Mouse (Mus musculus) brown adipose tissue, adult 24 weeks (tissue): ENCODE measurements at regions not wholly inside any gene's neighbourhood (a gene's known extent, or its start where the extent isn't known, plus 50 kb on each side); places are given as distances from the start of the nearest gene placed in this dataset.

Experiments
- H3K27ac ChIP-seq: fragments of 200-500 bp; replicated peaks from 2 replicates; pipeline ENCODE4 v1.5.1; 2012; ENCODE audit warnings: low read depth, mild to moderate bottlenecking, low read length
- H3K4me1 ChIP-seq: fragments of 200-500 bp; 2 replicates; pipeline ENCODE4 v1.6.1; 2012; ENCODE audit warnings: low read length, mixed read lengths; ENCODE audit not compliant: control insufficient read depth, insufficient read depth, insufficient read length
- H3K4me3 ChIP-seq: fragments of 200-500 bp; 2 replicates; pipeline ENCODE4 v1.5.1; 2012; ENCODE audit warnings: low read depth, mild to moderate bottlenecking, low read length, moderate library complexity; ENCODE audit not compliant: insufficient read depth

DNA sequence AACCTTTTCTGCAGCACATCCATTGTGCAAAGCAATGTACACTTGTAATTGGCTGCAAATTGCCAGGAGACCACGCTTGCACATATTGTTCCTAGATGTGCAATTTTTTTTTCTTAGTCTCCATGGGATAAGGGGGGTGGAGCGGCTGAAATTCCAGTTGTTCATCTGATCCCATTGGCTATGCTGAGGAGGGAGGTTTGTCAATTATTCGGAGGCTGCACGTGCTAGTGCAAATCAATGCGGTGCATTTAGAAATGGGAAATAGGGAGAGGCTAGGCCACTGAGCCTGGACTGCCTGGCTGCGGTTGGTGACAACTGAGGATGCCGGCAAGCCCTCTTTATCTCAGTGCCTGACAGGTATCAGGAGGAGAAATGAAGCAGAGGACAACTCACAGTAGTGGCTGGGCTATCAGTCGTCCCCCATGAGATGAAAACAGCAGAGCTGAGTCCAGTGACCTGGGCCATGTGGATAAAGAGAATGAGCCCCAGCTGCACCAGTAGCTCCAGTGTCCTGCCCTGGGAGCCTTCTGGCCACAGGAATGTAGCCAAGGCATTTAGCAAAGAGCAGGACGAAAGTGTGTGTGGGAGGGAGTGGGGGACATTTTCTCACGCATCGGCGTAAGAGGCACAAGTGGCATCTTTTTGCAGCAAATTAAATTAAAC is 462.2 kb upstream of the Kif2a start:
- H3K4me1 ChIP-seq, result no peaks in the 10 kb centered on the region
- H3K4me3 ChIP-seq, result no peak overlapping the region
- no peak overlapping the region for H3K27ac ChIP-seq

DNA sequence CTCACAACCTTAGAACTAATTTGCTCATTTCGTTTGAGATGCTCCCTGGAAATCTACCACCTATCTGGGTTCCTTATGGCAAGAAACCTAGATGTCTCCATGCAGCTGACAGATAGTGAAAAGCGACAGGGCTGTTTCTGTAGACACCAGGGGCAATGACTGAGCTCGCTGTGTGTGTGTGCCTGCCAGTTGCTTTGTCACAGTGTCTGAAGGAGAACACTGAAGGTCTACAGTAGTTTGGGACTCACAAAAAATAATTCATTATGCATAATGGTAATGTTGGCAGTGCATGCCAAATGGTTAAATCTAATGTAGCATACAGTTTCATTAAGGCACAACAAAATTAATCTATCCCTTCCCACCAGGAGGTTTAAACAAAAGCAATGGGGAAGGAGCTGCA is 453.2 kb upstream of the Kif2a start:
- Histone ChIP-seq H3K27ac (no peak overlapping the region), H3K4me3 (no peak overlapping the region), H3K4me1 (no peaks in the 10 kb centered on the region)

DNA sequence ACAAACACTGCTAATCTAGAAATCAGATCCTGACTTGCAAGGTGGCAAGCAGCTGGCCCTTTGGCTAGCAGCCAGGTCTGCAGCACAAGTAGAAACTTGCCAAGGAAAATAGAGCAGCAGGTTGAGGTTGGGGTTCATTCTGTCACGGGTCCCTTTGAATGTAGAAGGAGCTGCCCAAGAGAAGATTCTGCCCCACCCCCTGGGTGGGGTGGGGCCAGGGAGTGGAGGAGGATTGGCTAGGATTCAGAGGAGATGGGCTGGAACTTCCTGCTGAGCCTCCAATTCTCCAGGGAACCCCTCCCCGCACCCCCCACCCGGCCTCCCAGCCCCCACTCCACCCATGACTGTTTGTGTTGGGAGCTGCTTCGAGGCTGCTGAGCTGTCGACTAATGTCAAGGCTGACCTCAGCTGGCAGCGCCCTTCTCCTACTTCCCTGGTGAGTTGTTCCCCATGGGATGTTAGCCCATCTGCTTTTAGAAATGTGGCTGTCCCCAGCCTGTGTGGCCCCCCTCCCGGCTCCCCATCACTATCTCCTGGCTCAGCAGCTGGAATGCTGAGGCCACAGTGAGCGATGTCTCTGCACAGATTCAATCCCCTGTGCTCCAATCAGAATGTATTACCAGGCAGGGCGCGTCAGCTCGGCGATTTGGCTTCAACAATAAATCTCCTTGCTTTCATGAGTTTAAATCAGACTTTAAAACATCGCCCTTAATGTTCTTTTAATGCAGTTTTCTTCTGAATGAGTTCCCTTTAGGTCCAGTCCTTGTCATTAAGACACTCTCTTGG is 447.8 kb upstream of the Kif2a start:
- Histone ChIP-seq H3K4me3 (no peak overlapping the region), H3K27ac (no peak overlapping the region), H3K4me1 (peaks cover 3% of the 10 kb centered on the region)

- H3K4me3 ChIP-seq, result no peak overlapping the region
- H3K4me1 ChIP-seq, result no peaks in the 10 kb centered on the region
- H3K27ac ChIP-seq, result no peak overlapping the region
These were observed 440.9 kb upstream of the Kif2a start for GRCm38 (mm10) chr13:107462791-107463190.

- Histone ChIP-seq H3K4me3 (no peak overlapping the region), H3K27ac (no peak overlapping the region), H3K4me1 (no peaks in the 10 kb centered on the region)
These were observed 439.4 kb upstream of the Kif2a start for GRCm38 (mm10) chr13:107461048-107461912.

GRCm38 (mm10) chr13:107458730-107459129 is 436.8 kb upstream of the Kif2a start:
- Histone ChIP-seq H3K4me1 (no peaks in the 10 kb centered on the region), H3K4me3 (no peak overlapping the region), H3K27ac (no peak overlapping the region)

DNA sequence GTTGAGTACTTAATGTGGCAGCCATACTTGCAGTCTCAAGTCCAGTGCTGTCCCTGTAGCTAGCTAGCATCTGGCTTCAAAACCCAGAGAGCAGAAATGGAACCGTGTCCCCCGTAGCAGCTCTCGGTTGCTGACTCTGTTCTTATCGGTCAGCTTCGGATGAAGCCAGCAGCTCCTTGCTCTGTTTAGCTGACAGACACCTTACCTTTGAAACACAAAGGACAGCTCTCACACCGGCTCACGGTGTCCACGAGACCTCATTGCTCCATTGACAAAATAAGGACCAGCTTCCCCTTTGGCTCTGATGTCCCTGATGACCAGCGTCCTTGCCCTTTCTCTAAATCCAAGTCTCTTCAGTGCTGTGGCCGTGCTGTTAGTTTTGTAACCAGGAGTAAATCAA is 435.3 kb upstream of the Kif2a start:
- Histone ChIP-seq H3K27ac (no peak overlapping the region), H3K4me3 (no peak overlapping the region), H3K4me1 (no peaks in the 10 kb centered on the region)

GRCm38 (mm10) chr13:107456394-107456793 is 434.5 kb upstream of the Kif2a start:
- H3K27ac ChIP-seq, result no peak overlapping the region
- no peaks in the 10 kb centered on the region for H3K4me1 ChIP-seq
- H3K4me3 ChIP-seq, result no peak overlapping the region

- H3K4me3 ChIP-seq, result peak overlapping the region; percentile 31; the same call in 1 of the 2 replicates
These were observed 427.8 kb upstream of the Kif2a start for GRCm38 (mm10) chr13:107449598-107450179.

DNA sequence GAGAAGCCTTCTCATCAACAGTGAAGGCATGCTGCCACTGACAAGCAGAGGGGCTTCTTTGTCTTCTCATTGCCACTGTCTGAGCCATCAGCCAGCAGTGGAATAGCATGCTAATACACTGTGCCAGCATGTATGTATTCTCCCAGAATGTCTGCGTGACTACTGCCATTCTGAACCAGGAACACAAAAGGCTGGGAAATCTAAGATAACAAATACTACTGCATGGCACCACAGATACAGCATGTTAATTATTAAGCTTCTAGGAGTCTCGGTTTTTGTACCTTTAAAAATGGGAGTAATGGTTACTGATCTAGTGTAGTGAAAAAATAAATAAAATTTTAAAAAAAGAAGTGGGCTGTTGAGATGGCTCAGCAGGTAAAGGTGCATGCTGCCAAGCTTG is 425.9 kb upstream of the Kif2a start:
- no peak overlapping the region for H3K4me3 ChIP-seq
- H3K4me1 ChIP-seq, result no peaks in the 10 kb centered on the region

More at GRCm38 (mm10) chr13:107449598-107450179, 427.8 kb upstream of the Kif2a start:
- Histone ChIP-seq H3K27ac (no peak overlapping the region), H3K4me1 (no peaks in the 10 kb centered on the region)

GRCm38 (mm10) chr13:107419363-107420155 is 397.6 kb upstream of the Kif2a start:
- H3K4me3 ChIP-seq, result no peak overlapping the region
- no peak overlapping the region for H3K27ac ChIP-seq
- no peaks in the 10 kb centered on the region for H3K4me1 ChIP-seq

More for the DNA sequence above, 425.9 kb upstream of the Kif2a start:
- H3K27ac ChIP-seq, result no peak overlapping the region

DNA sequence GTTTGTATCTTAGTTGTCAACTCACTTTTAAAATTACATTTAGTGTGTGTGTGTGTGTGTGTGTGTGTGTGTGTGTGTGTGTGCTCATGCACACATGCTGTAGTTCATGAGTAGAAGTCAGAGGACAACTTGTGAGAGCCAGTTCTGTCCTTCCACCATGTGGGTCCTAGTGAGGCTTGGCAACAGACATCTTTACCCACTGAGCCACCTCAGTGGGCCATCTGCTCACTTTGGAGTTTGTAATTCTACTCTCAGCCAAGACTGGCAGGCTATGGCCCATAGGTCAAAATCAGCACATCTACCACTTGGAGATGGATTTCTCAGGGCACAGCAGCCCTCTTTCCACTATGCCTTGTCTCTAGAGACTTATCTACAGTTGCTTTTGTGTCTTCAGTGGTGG is 388.3 kb upstream of the Kif2a start:
- no peak overlapping the region for H3K27ac ChIP-seq
- no peaks in the 10 kb centered on the region for H3K4me1 ChIP-seq
- no peak overlapping the region for H3K4me3 ChIP-seq

DNA sequence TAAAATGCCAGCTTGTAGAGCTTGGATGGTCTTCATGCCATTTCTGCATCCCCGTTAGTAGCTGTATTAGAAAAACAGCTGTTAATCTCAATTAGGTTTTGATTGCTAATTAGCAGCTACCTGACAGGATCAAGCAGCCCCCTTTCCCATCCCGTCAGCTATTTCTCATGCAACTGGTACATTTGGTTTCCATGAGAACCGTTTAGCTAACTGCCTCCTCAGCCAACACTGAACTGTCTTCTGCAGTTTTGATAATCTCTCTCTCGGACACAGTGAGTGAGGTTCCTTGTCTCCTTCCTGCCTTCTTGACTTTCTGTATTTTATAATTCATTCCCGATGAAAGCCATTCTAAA is 385.7 kb upstream of the Kif2a start:
- no peak overlapping the region for H3K27ac ChIP-seq
- no peak overlapping the region for H3K4me3 ChIP-seq
- no peaks in the 10 kb centered on the region for H3K4me1 ChIP-seq

DNA sequence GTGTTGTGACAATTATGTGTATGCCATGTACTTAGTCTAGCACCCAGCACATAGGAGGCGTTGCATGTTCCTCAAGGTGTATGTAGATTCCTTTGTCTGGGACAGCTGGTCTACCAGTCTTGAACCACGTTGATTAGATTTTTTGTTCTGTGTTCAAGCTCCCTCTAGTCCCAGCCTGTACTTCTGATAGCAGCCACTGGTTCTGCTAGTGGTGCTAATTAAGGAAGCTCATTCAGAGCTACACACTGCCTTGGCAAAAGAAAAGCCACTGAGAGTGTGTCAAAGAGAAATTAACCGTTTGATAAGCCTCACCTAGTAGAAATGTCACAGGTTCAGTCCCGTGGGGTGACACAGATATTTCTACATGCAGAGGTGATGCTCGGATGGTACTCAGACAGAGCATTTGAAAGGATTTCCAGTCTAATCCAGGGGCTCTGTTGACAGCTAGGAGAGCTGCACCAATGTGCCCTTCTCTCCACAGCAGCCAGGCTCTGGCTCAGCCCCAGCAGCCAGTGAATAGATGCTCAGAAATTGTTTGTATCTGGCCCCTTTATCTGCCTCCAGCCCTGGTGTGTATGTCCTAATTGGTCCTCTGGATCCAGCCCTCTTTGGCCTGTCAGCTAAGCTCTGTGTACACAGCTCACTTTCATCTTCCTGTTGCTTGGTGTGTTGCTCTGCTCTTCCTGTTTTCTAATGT is 385.2 kb upstream of the Kif2a start:
- Histone ChIP-seq H3K4me1 (no peaks in the 10 kb centered on the region), H3K27ac (no peak overlapping the region), H3K4me3 (no peak overlapping the region)
